Comparison of ENCODE assay signal across 16 mouse cellular contexts in genomic region chr12:26489942-26490341, GRCm38 (mm10). TPM values are rescaled to one million over a fixed set of nuclear protein-coding genes. Genes with fewer than 3 reads are reported as not detected.
A peak's percentile ranks its signal among the peaks of the same experiment; 100 is the strongest.
DNase-seq lines count a peak whose midpoint lies in the region; TF ChIP-seq lines count a peak whose summit lies in the region.
"Had no signal": no experiment of that assay in that cellular context is flagged by ENCODE, and none has a peak within 500 bp of the region (broad histone marks: within the 10 kb centered on the region; RNA-seq: fewer than 3 reads in every experiment).

No protein-coding gene starts in this region.

- DNase-seq in gastrocnemius, adult 2 months, result no peak
- no peak for DNase-seq in gastrocnemius, postnatal 10 days
- peak; percentile 11 for DNase-seq in lung, postnatal 36 days
- DNase-seq in lung, postnatal 4 days, result no peak
- peak; percentile 21 for DNase-seq in NIH3T3 (ENCODE audit: low read depth)
- DNase-seq in naive thymus-derived CD4-positive, alpha-beta T cell, adult 2 months (ENCODE audit: low read depth), result peak; percentile 37
- no peak for DNase-seq in cerebellum, adult 2 months
- no peak for DNase-seq in yolk sac, embryonic 10.5 days (ENCODE audit: low spot score)
- DNase-seq: cerebellum, postnatal 25 days; kidney, postnatal 10 days; spleen, adult 18-20 months; thymus, postnatal 4 days had no signal

- H3K27ac ChIP-seq in gastrocnemius, adult 2 months, result no peak overlapping the region
- H3K27ac ChIP-seq in cerebellum, adult 2 months (ENCODE audit: insufficient read depth, low read length), result no peak overlapping the region
- H3K27ac ChIP-seq: heart, embryonic 13.5 days; hindbrain, embryonic 14.5 days; macrophage had no signal

- H3K4me1 ChIP-seq in cerebellum, adult 2 months (ENCODE audit: control insufficient read depth, insufficient read depth, low read length), result no peaks in the 10 kb centered on the region
- H3K4me1 ChIP-seq: heart, embryonic 13.5 days had no signal

- peak; percentile 39 for TF ChIP-seq CTCF in gastrocnemius, adult 2 months (IDR thresholded peaks at IDR 0.05)
- TF ChIP-seq CTCF in cerebellum, adult 2 months (IDR thresholded peaks at IDR 0.05; ENCODE audit: borderline replicate concordance, insufficient read depth, low read depth, low read length), result no peak

- intact Hi-C loops in gastrocnemius, adult 2 months (cut with DNase I), result no loop called here

- TF ChIP-seq POLR2A in cerebellum, adult 2 months (IDR thresholded peaks at IDR 0.05; ENCODE audit: borderline replicate concordance, insufficient read depth, low read length), result no peak

- 100% methylated on average over 1 of the region's 1 CpGs for WGBS in cerebellum, adult 2 months

- H3K27me3 ChIP-seq in cerebellum, adult 2 months (ENCODE audit: control insufficient read depth, insufficient read depth, low read length), result no peaks in the 10 kb centered on the region
- H3K27me3 ChIP-seq: heart, embryonic 13.5 days had no signal

- no peak overlapping the region for H3K4me3 ChIP-seq in gastrocnemius, adult 2 months
- no peak overlapping the region for H3K4me3 ChIP-seq in cerebellum, adult 2 months (replicated peaks; ENCODE audit: insufficient read depth, low read depth, low read length)
- H3K4me3 ChIP-seq: erythroblast, embryonic 14.5 days; heart, embryonic 13.5 days had no signal

RNA-seq across cellular contexts. Expression of gene Cmpk2, which starts 20.9 kb away (rescaled TPM):
- total RNA-seq in gastrocnemius, adult 2 months (2021), result 1 to 10 TPM in 1 of 2 experiments, under 1 TPM in 1; 0.97 to 1.8 TPM
- total RNA-seq in gastrocnemius, postnatal 10 days (2021), result 1 to 10 TPM; 3.5 to 4.3 TPM
- 13.2 and 14.0 TPM in 2 replicates for polyA plus RNA-seq in cerebellum, adult 2 months (2012; rRNA removed)

RNA-seq across cellular contexts. Expression of gene Rsad2, which starts 33.7 kb away (rescaled TPM):
- under 1 TPM; 0.46 to 0.53 TPM for total RNA-seq in gastrocnemius, adult 2 months (2021)
- 1 to 10 TPM in 1 of 2 experiments, under 1 TPM in 1; 0.92 to 1.4 TPM for total RNA-seq in gastrocnemius, postnatal 10 days (2021)
- polyA plus RNA-seq in cerebellum, adult 2 months (2012; rRNA removed), result 0.46 and 0.70 TPM in 2 replicates

Comparison
In these comparisons a context has a peak if more than half of its experiments do, and no peak if none do; other contexts are left out.
1. DNase-seq: peak in lung, postnatal 36 days (single experiment), NIH3T3 (single experiment) and naive thymus-derived CD4-positive, alpha-beta T cell, adult 2 months (single experiment); none in gastrocnemius, adult 2 months (single experiment), gastrocnemius, postnatal 10 days (single experiment), lung, postnatal 4 days (0 of 2), cerebellum, adult 2 months (0 of 2) and yolk sac, embryonic 10.5 days (single experiment).